ENCODE assay signal across 18 mouse cellular contexts in genomic region chr1:35495963-35496362, GRCm38 (mm10).
DNase-seq lines count a peak whose midpoint lies in the region; ATAC-seq lines count a peak whose summit lies in the region.
"Had no signal": no experiment of that assay in that cellular context is flagged by ENCODE, and none has a peak within 500 bp of the region (broad histone marks: within the 10 kb centered on the region; RNA-seq: fewer than 3 reads in every experiment).

No protein-coding gene starts in this region.

- H3K4me3 ChIP-seq in hindbrain, embryonic 13.5 days = no peak overlapping the region
- H3K4me3 ChIP-seq in hindbrain, embryonic 10.5 days = no peak overlapping the region
- H3K4me3 ChIP-seq: forebrain, embryonic 13.5 days; heart, embryonic 10.5 days; midbrain, embryonic 13.5 days had no signal

- no peak overlapping the region for H3K9ac ChIP-seq in hindbrain, embryonic 13.5 days
- H3K9ac ChIP-seq: forebrain, embryonic 13.5 days; midbrain, embryonic 13.5 days had no signal

- WGBS in hindbrain, embryonic 13.5 days = 43% methylated on average over 5 of the region's 5 CpGs
- WGBS in hindbrain, embryonic 10.5 days = 78% methylated on average over 5 of the region's 5 CpGs

- 0 out of 2 replicates have a peak, but pooled peaks have one; percentile 24 for ATAC-seq in hindbrain, embryonic 13.5 days (ENCODE audit: low FRiP score)
- no peak for ATAC-seq in megakaryocyte-erythroid progenitor cell, adult 5-6 weeks (replicated peaks; ENCODE audit: low FRiP score, low TSS enrichment, poor library complexity, severe bottlenecking)
- ATAC-seq: forebrain, embryonic 13.5 days; midbrain, embryonic 13.5 days had no signal

- DNase-seq in hindbrain, embryonic 10.5 days (ENCODE audit: low spot score) = no peak
- DNase-seq in kidney, postnatal 25 days = peak; percentile 3 to 37
- no peak for DNase-seq in kidney, adult 8-10 months
- DNase-seq in right cerebral cortex, adult 18-20 months = peak; percentile 5
- DNase-seq in right cerebral cortex, postnatal 25 days = no peak
- peak; percentile 16 for DNase-seq in telencephalon, adult 2 months (ENCODE audit: low read depth, low spot score)
- DNase-seq: cerebellum, adult 9-10 months; heart, postnatal 10 days; kidney, adult 18-20 months; lung, adult 2 months; retina, postnatal 1 day had no signal

- H3K4me1 ChIP-seq in hindbrain, embryonic 13.5 days (replicated peaks) = peaks cover 6% of the 10 kb centered on the region; the same call in 1 of the 2 replicates
- no peaks in the 10 kb centered on the region for H3K4me1 ChIP-seq in hindbrain, embryonic 10.5 days (replicated peaks)
- H3K4me1 ChIP-seq: forebrain, embryonic 13.5 days; heart, embryonic 10.5 days; midbrain, embryonic 13.5 days had no signal

- no peak overlapping the region for H3K4me2 ChIP-seq in hindbrain, embryonic 13.5 days
- H3K4me2 ChIP-seq: forebrain, embryonic 13.5 days; liver, embryonic 11.5 days; midbrain, embryonic 13.5 days had no signal

- no peaks in the 10 kb centered on the region for H3K36me3 ChIP-seq in hindbrain, embryonic 13.5 days
- no peaks in the 10 kb centered on the region for H3K36me3 ChIP-seq in hindbrain, embryonic 10.5 days
- H3K36me3 ChIP-seq: heart, embryonic 10.5 days; midbrain, embryonic 13.5 days had no signal

- H3K9me3 ChIP-seq in hindbrain, embryonic 13.5 days = no peaks in the 10 kb centered on the region
- no peaks in the 10 kb centered on the region for H3K9me3 ChIP-seq in hindbrain, embryonic 10.5 days
- H3K9me3 ChIP-seq: forebrain, embryonic 13.5 days; heart, embryonic 10.5 days; midbrain, embryonic 13.5 days had no signal

- H3K27me3 ChIP-seq in hindbrain, embryonic 13.5 days = no peaks in the 10 kb centered on the region
- no peaks in the 10 kb centered on the region for H3K27me3 ChIP-seq in hindbrain, embryonic 10.5 days (ENCODE audit: insufficient read depth, poor library complexity, severe bottlenecking)
- H3K27me3 ChIP-seq: forebrain, embryonic 13.5 days; midbrain, embryonic 13.5 days had no signal

- H3K27ac ChIP-seq in hindbrain, embryonic 13.5 days = peak overlapping the region; percentile 35; the same call in 1 of the 2 replicates
- no peak overlapping the region for H3K27ac ChIP-seq in hindbrain, embryonic 10.5 days
- H3K27ac ChIP-seq: forebrain, embryonic 13.5 days; heart, embryonic 10.5 days; macrophage; midbrain, embryonic 13.5 days had no signal

Comparison
In these comparisons a context has a peak if more than half of its experiments do, and no peak if none do; other contexts are left out.
1. DNase-seq: peak in kidney, postnatal 25 days (2 of 2), right cerebral cortex, adult 18-20 months (single experiment) and telencephalon, adult 2 months (single experiment); none in hindbrain, embryonic 10.5 days (single experiment), kidney, adult 8-10 months (0 of 2) and right cerebral cortex, postnatal 25 days (single experiment).